Mouse (Mus musculus) thymus, adult 2 months (tissue): ENCODE data around the gene Ankrd55. TPM values are rescaled to one million over a fixed set of nuclear protein-coding genes. Genes with fewer than 3 reads are reported as not detected.

Source experiments
- DNase-seq: peaks from one replicate; pipeline ENCODE4 v3.0.0; 2021
- H3K27ac ChIP-seq: fragments of 200-500 bp; 2 replicates; pipeline ENCODE4 v1.5.1; 2012; ENCODE audit warnings: low read length, control low read depth; ENCODE audit not compliant: control insufficient read depth, insufficient read depth
- H3K27me3 ChIP-seq: fragments of 200-500 bp; 2 replicates; pipeline ENCODE4 v1.6.1; 2012; ENCODE audit warnings: mild to moderate bottlenecking, low read length, moderate library complexity, mixed read lengths; ENCODE audit not compliant: control insufficient read depth, insufficient read depth
- H3K36me3 ChIP-seq: fragments of 200-500 bp; 2 replicates; pipeline ENCODE4 v1.6.1; 2012; ENCODE audit warnings: mild to moderate bottlenecking, low read length, moderate library complexity; ENCODE audit not compliant: control insufficient read depth, insufficient read depth
- H3K4me1 ChIP-seq: fragments of 200-500 bp; replicated peaks from 2 replicates; pipeline ENCODE4 v1.6.1; 2012; ENCODE audit warnings: low read length; ENCODE audit not compliant: control insufficient read depth, insufficient read depth
- H3K4me3 ChIP-seq: fragments of 200-500 bp; 2 replicates; pipeline ENCODE4 v1.5.1; 2012; ENCODE audit warnings: mild to moderate bottlenecking, low read length, control low read depth, moderate library complexity; ENCODE audit not compliant: control insufficient read depth, insufficient read depth
- CTCF ChIP-seq: fragments of 200-500 bp; IDR thresholded peaks from 2 replicates; pipeline ENCODE4 v1.5.1; 2012; ENCODE audit warnings: mild to moderate bottlenecking, control low read depth, low read length, moderate library complexity, borderline replicate concordance; ENCODE audit not compliant: control insufficient read depth, poor library complexity, insufficient read depth; ENCODE audit errors: extremely low read depth
- POLR2A ChIP-seq: fragments of 200-500 bp; IDR thresholded peaks from 2 replicates; pipeline ENCODE4 v1.6.1; 2012; ENCODE audit warnings: mild to moderate bottlenecking, low read length, control low read depth, moderate library complexity; ENCODE audit not compliant: control insufficient read depth, poor library complexity, insufficient read depth; ENCODE audit errors: extremely low read depth
- WGBS: fragments of 180-500 bp; shearing (Covaris S2); methylation state at CpG from one replicate; pipeline ENCODE4 v1.1.7; 2018; 5-methylcytosine and 5-hydroxymethylcytosine counted together
- polyA plus RNA-seq: library from polyadenylated mRNA; depleted of rRNA; stranded (reverse); fragments of >200 nt; gene quantifications from 2 replicates; pipeline ENCODE4 v1.2.3, GENCODE M21; 2012

Ankrd55 gene
- polyA plus RNA-seq, 1 experiment: 2.5 TPM

GRCm38 (mm10) chr13:112355794-112356486, 67.7 kb downstream of the Ankrd55 start:
- no peak overlapping the region for H3K27ac ChIP-seq
- H3K27me3 ChIP-seq: no peaks in the 10 kb centered on the region
- H3K4me3 ChIP-seq: no peak overlapping the region
- WGBS: 92% methylated on average over 20 of the region's 20 CpGs
- no peaks in the 10 kb centered on the region for H3K36me3 ChIP-seq
- H3K4me1 ChIP-seq: peaks cover 17% of the 10 kb centered on the region
- no peak for DNase-seq
- no peak for TF ChIP-seq POLR2A
- no peak for TF ChIP-seq CTCF

DNA sequence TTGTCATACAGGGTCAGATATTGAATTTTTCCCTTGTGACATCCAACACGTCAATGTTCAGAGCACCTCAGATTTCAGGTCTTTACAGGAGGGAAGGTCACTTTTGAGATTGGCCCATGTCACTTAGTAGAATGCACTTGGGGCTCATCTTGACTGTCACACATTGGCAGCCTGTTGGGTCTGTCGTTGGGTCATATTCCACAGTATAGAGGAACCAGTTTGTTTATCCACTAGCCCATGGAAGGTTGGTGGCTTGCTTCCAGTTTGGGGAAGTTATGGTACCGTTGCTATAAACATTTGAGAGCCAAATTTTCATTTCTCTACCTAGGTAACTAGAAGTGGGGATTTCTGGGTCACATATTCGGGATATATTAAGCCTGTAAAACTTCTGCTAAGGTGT, 73.3 kb downstream of the Ankrd55 start:
- TF ChIP-seq POLR2A (no peak), CTCF (no peak)
- no peak overlapping the region for H3K27ac ChIP-seq
- no peak overlapping the region for H3K4me3 ChIP-seq
- H3K36me3 ChIP-seq: no peaks in the 10 kb centered on the region
- H3K4me1 ChIP-seq: peaks cover 4% of the 10 kb centered on the region
- no peak for DNase-seq
- H3K27me3 ChIP-seq: no peaks in the 10 kb centered on the region
- 70% methylated on average over 4 of the region's 4 CpGs for WGBS

DNA sequence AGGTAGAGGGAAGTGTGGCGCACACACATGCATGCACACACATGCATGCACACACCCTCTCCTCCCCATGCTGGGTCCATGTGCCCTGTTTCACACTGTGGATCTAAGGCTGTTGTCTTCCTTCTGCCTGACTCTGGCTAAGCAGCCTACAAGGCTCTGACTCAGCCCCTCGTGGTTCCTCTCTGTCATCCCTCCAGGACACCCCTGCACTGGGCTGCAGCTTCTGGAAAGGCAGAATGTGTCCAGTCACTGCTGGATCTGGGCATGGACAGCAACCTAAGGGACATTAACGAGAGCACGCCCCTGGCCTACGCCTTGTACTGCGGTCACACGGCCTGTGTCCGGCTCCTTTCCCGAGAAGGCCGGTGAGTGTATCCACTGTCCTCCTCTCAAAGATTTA, 75.0 kb downstream of the Ankrd55 start:
- peaks cover 8% of the 10 kb centered on the region for H3K4me1 ChIP-seq
- no peaks in the 10 kb centered on the region for H3K27me3 ChIP-seq
- H3K36me3 ChIP-seq: no peaks in the 10 kb centered on the region
- no peak for DNase-seq
- 94% methylated on average over 10 of the region's 10 CpGs for WGBS
- TF ChIP-seq CTCF (no peak), POLR2A (no peak)
- no peak overlapping the region for H3K4me3 ChIP-seq
- no peak overlapping the region for H3K27ac ChIP-seq

- H3K27me3 ChIP-seq: no peaks in the 10 kb centered on the region
- 98% methylated on average over 3 of the region's 3 CpGs for WGBS
- peaks cover 8% of the 10 kb centered on the region for H3K4me1 ChIP-seq
- no peak overlapping the region for H3K27ac ChIP-seq
- TF ChIP-seq POLR2A: no peak
- TF ChIP-seq CTCF: no peak
- H3K4me3 ChIP-seq: no peak overlapping the region
- H3K36me3 ChIP-seq: no peaks in the 10 kb centered on the region
- no peak for DNase-seq
Measured at GRCm38 (mm10) chr13:112363746-112364145, 75.5 kb downstream of the Ankrd55 start.

GRCm38 (mm10) chr13:112364698-112365097, 76.4 kb downstream of the Ankrd55 start:
- Histone ChIP-seq H3K36me3 (no peaks in the 10 kb centered on the region), H3K27me3 (no peaks in the 10 kb centered on the region)
- WGBS: 91% methylated on average over 5 of the region's 5 CpGs

DNA sequence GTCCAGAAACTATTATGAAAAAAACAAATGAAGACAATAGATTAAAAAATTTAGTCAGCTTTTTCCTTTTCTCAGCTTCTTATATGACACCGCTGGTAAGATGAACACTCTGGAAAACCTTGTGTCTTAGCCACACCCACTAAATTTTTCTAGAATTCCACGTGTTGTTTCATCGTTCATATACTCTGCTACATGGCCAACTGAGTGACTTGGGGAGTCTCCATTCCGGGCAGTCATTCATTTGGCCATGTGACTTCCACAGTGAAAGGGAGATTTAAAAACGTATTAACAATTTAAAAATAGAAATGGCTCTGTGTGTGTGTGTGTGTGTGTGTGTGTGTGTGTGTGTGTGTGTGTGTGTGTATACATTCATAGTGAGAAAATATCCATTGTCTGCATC, 77.1 kb downstream of the Ankrd55 start:
- H3K27ac ChIP-seq: no peak overlapping the region
- H3K27me3 ChIP-seq: no peaks in the 10 kb centered on the region
- H3K4me3 ChIP-seq: no peak overlapping the region
- H3K36me3 ChIP-seq: no peaks in the 10 kb centered on the region
- peaks cover 8% of the 10 kb centered on the region for H3K4me1 ChIP-seq
- TF ChIP-seq CTCF (no peak), POLR2A (no peak)
- 66% methylated on average over 5 of the region's 5 CpGs for WGBS
- no peak for DNase-seq

More at GRCm38 (mm10) chr13:112364698-112365097, 76.4 kb downstream of the Ankrd55 start:
- no peak for TF ChIP-seq POLR2A
- no peak for TF ChIP-seq CTCF
- Histone ChIP-seq H3K4me1 (peaks cover 8% of the 10 kb centered on the region), H3K27ac (no peak overlapping the region), H3K4me3 (no peak overlapping the region)
- no peak for DNase-seq
